In the genomic region with DNA sequence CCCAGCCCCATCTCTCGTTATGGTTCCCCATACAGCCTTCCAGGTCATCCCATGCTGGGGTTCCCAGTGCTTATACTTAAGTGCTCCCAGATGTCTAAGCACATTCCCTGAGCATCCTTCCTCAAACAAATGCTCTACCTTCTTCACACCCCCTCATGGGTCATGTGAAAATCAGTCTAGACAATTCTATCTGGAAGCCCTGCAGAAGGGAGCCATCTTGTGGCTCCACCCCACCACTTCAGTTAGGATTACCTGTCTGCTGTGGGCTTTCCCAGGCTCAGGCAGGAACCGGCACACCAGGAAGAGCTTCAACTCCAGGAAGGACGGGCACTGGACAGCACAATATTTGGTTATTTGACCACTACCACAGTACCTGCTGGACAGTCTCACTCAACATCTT, we compare ENCODE assay signal across 17 mouse cellular contexts.
DNase-seq lines count a peak whose midpoint lies in the region; ATAC-seq and TF ChIP-seq lines count a peak whose summit lies in the region.
"Had no signal": no experiment of that assay in that cellular context is flagged by ENCODE, and none has a peak within 500 bp of the region (broad histone marks: within the 10 kb centered on the region; RNA-seq: fewer than 3 reads in every experiment).

No protein-coding gene starts in this region.

- no peak overlapping the region for H3K4me3 ChIP-seq in heart, postnatal 0 days (ENCODE audit: low read depth, low read length)
- H3K4me3 ChIP-seq in lung, postnatal 0 days (ENCODE audit: low read depth, low read length): no peak overlapping the region
- no peak overlapping the region for H3K4me3 ChIP-seq in hindbrain, embryonic 10.5 days
- H3K4me3 ChIP-seq: embryonic facial prominence, embryonic 13.5 days; forebrain, embryonic 10.5 days; heart, embryonic 15.5 days; limb, embryonic 13.5 days; neural tube, embryonic 12.5 days had no signal

- no peaks in the 10 kb centered on the region for H3K9me3 ChIP-seq in heart, postnatal 0 days (replicated peaks; ENCODE audit: control insufficient read depth, low read length)
- no peaks in the 10 kb centered on the region for H3K9me3 ChIP-seq in lung, postnatal 0 days (ENCODE audit: low read length)
- H3K9me3 ChIP-seq in hindbrain, embryonic 10.5 days: no peaks in the 10 kb centered on the region
- H3K9me3 ChIP-seq: embryonic facial prominence, embryonic 13.5 days; forebrain, embryonic 10.5 days; heart, embryonic 15.5 days; limb, embryonic 13.5 days; neural tube, embryonic 12.5 days had no signal

- H3K9ac ChIP-seq in heart, postnatal 0 days (replicated peaks; ENCODE audit: low read depth, low read length): no peak overlapping the region
- no peak overlapping the region for H3K9ac ChIP-seq in lung, postnatal 0 days (replicated peaks; ENCODE audit: low read depth)
- H3K9ac ChIP-seq: embryonic facial prominence, embryonic 13.5 days; heart, embryonic 15.5 days; hindbrain, embryonic 14.5 days; limb, embryonic 13.5 days; neural tube, embryonic 12.5 days had no signal

- TF ChIP-seq EP300 in heart, postnatal 0 days (IDR thresholded peaks at IDR 0.05; ENCODE audit: low read depth): no peak
- TF ChIP-seq EP300 in lung, postnatal 0 days (IDR thresholded peaks at IDR 0.05): no peak

- H3K27me3 ChIP-seq in heart, postnatal 0 days (ENCODE audit: control insufficient read depth, insufficient read depth, low read length): no peaks in the 10 kb centered on the region
- no peaks in the 10 kb centered on the region for H3K27me3 ChIP-seq in lung, postnatal 0 days (replicated peaks; ENCODE audit: insufficient read depth, low read length)
- no peaks in the 10 kb centered on the region for H3K27me3 ChIP-seq in hindbrain, embryonic 10.5 days (ENCODE audit: insufficient read depth, poor library complexity, severe bottlenecking)
- H3K27me3 ChIP-seq: embryonic facial prominence, embryonic 13.5 days; heart, embryonic 15.5 days; limb, embryonic 13.5 days; neural tube, embryonic 12.5 days had no signal

- peaks cover 32% of the 10 kb centered on the region for H3K4me1 ChIP-seq in heart, postnatal 0 days (ENCODE audit: control insufficient read depth, insufficient read depth)
- peaks cover 4% of the 10 kb centered on the region; the same call in 1 of the 2 replicates for H3K4me1 ChIP-seq in lung, postnatal 0 days (ENCODE audit: insufficient read depth, low read depth, low read length)
- H3K4me1 ChIP-seq in hindbrain, embryonic 10.5 days (replicated peaks): no peaks in the 10 kb centered on the region
- H3K4me1 ChIP-seq: embryonic facial prominence, embryonic 13.5 days; limb, embryonic 13.5 days; neural tube, embryonic 12.5 days had no signal

- TF ChIP-seq CTCF in heart, postnatal 0 days (IDR thresholded peaks at IDR 0.05; ENCODE audit: low read depth): peak; percentile 37
- peak; percentile 18; the same call in 1 of the 2 replicates for TF ChIP-seq CTCF in lung, postnatal 0 days (IDR thresholded peaks at IDR 0.05)

- H3K36me3 ChIP-seq in heart, postnatal 0 days (replicated peaks; ENCODE audit: control insufficient read depth, insufficient read depth, low read length): no peaks in the 10 kb centered on the region
- no peaks in the 10 kb centered on the region for H3K36me3 ChIP-seq in lung, postnatal 0 days (ENCODE audit: insufficient read depth, low read length)
- no peaks in the 10 kb centered on the region for H3K36me3 ChIP-seq in hindbrain, embryonic 10.5 days
- H3K36me3 ChIP-seq: embryonic facial prominence, embryonic 13.5 days; forebrain, embryonic 10.5 days; heart, embryonic 15.5 days; limb, embryonic 13.5 days; neural tube, embryonic 12.5 days had no signal

- H3K27ac ChIP-seq in heart, postnatal 0 days (ENCODE audit: low read depth): no peak overlapping the region
- no peak overlapping the region for H3K27ac ChIP-seq in lung, postnatal 0 days (ENCODE audit: low read length)
- no peak overlapping the region for H3K27ac ChIP-seq in hindbrain, embryonic 10.5 days
- H3K27ac ChIP-seq: embryonic facial prominence, embryonic 13.5 days; forebrain, embryonic 10.5 days; heart, embryonic 15.5 days; hindbrain, embryonic 14.5 days; limb, embryonic 13.5 days; neural tube, embryonic 12.5 days had no signal

- DNase-seq in heart, postnatal 0 days (ENCODE audit: low spot score): no peak
- DNase-seq in heart, postnatal 14 days: no peak
- no peak for DNase-seq in lung, postnatal 0 days (ENCODE audit: low spot score)
- no peak for DNase-seq in lung, postnatal 10 days
- peak; percentile 64 to 70 for DNase-seq in cerebellum, adult 18-20 months
- peak; percentile 49 for DNase-seq in induced T-regulatory cell, adult 2 months (ENCODE audit: low read depth)
- DNase-seq in gastrocnemius, postnatal 25 days: no peak
- no peak for DNase-seq in hindbrain, embryonic 10.5 days (ENCODE audit: low spot score)
- DNase-seq: kidney, adult 8-10 months; right cerebral cortex, postnatal 25 days; thymus, adult 18-20 months had no signal

- no peak overlapping the region for H3K4me2 ChIP-seq in heart, postnatal 0 days (ENCODE audit: low read depth, low read length)
- no peak overlapping the region for H3K4me2 ChIP-seq in lung, postnatal 0 days (replicated peaks; ENCODE audit: low read depth, low read length)
- H3K4me2 ChIP-seq: embryonic facial prominence, embryonic 13.5 days; heart, embryonic 15.5 days; hindbrain, embryonic 14.5 days; limb, embryonic 13.5 days; neural tube, embryonic 12.5 days had no signal

- intact Hi-C loops in heart, postnatal 14 days (cut with DNase I): loop anchor here (5.0 kb wide), 1 partner anchor 148 kb away; no protein-coding TSS in a partner anchor

- ATAC-seq in heart, postnatal 0 days (ENCODE audit: insufficient read depth, low read depth): no peak
- ATAC-seq in lung, postnatal 0 days: no peak

- WGBS in heart, postnatal 0 days: 88% methylated on average over 3 of the region's 3 CpGs
- 70% methylated on average over 3 of the region's 3 CpGs for WGBS in lung, postnatal 0 days
- 81% methylated on average over 3 of the region's 3 CpGs for WGBS in hindbrain, embryonic 10.5 days

Comparison
In these comparisons a context has a peak if more than half of its experiments do, and no peak if none do; other contexts are left out.
1. DNase-seq: peak in cerebellum, adult 18-20 months (2 of 2) and induced T-regulatory cell, adult 2 months (single experiment); none in heart, postnatal 0 days (single experiment), heart, postnatal 14 days (0 of 2), lung, postnatal 0 days (single experiment), lung, postnatal 10 days (single experiment), gastrocnemius, postnatal 25 days (single experiment) and hindbrain, embryonic 10.5 days (single experiment).